Mouse (Mus musculus): ENCODE measurements around the gene Me3.

DNA sequence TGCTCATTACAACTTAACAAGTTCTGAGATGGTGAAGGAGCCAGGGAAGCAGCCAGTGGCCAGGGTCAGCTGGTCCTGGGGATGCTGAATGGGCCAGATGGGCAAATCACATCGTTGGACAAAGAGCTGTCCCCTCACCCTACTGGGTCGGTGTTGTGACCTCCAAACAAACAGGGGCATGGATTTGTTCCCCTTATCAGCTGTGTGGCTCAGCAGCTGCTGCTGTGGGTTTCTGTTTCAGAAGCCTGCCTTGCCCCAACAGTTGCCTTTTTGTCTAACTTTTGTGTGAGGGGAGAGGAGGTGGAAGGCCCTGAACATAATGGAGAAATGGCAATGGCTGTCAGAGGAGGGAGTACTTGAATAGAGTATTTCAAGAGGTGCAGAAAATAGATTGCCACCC lies 4.2 kb upstream of the Me3 start:
- no peak for TF ChIP-seq CTCF (IDR thresholded peaks at IDR 0.05; ENCODE audit: low read depth)
- no peak for TF ChIP-seq EP300 (IDR thresholded peaks at IDR 0.05; ENCODE audit: low read depth)

Data from heart, postnatal 0 days (tissue).